Mouse (Mus musculus) 416B (cell line): Measurements from ENCODE around the gene Smim12.

Experiments
- DNase-seq: peaks from one replicate; pipeline ENCODE4 v3.0.0; 2011; ENCODE audit warnings: low read depth

The Smim12 gene

GRCm38 (mm10) chr4:127243552-127243951 is at the start of gene Smim12:
Gene Smim12 (plus strand): TSS chr4:127243784.
- DNase-seq: peak; percentile 98

- no peak for DNase-seq
Observed at GRCm38 (mm10) chr4:127194477-127195269, 48.9 kb upstream of the Smim12 start.

GRCm38 (mm10) chr4:127198609-127199008 is 45.0 kb upstream of the Smim12 start:
- DNase-seq: no peak

DNA sequence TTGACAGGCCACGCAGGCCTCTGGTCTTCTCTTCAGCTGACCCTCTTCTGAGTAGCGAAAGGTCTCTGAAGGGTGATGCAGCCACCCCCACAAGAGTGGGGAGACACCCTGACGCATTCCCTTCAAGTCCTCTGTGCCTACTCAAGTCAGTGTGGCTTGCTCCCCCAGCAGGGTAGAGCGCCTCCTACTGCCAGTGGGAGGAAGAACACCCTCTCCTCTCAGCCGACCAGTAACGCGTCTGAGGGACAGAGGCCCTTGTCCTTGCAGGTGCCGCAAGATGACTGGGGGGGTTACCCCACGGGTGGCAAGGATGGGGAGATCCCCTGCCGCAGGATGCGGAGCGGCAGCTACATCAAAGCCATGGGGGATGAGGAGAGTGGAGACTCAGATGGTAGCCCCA is 44.2 kb upstream of the Smim12 start:
- DNase-seq: peak; percentile 6

- DNase-seq: no peak
Observed at GRCm38 (mm10) chr4:127200164-127200722, 43.3 kb upstream of the Smim12 start.

DNA sequence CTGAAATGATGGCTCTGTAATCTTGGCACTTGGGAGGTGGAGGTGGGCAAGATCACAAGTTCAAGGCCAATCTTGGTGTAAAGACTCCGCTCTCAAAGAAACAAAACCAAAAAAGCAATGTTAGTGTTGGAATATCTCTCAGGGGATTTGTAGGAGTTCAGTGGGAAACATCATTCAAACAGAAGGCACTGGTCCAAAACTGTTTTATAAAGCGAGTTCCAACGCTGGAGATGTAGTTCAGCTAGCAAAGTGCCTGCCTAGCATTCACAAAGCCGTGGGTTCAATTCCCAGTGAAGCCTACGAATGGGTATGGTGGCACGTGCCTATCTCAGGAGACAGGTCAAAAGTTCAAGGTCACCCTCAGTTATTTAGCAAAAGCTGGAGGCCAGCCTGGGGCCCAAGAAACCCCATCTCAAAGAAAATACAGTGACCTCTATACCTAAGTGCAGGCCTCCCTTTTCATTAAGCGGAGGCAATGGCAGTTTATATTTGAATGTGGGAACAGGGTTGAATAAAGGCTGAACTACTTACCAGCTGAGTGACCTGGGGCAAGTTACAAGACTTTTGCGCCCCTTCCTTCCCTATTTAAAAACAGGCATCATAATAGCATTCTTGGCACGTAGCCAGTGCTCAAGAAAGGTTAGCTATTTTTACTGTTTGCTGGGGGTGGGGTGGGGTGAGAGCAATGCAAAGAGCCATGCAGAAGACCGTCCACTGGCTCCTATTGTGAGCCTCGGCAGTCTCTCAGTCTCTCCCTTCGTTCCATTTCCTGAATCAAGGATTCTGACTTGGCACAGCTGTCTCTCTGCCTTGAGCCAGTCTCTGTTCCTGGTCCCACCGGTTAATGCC is 42.6 kb upstream of the Smim12 start:
- peak; percentile 17 for DNase-seq

GRCm38 (mm10) chr4:127203081-127203480 is 40.5 kb upstream of the Smim12 start:
- DNase-seq: no peak

DNA sequence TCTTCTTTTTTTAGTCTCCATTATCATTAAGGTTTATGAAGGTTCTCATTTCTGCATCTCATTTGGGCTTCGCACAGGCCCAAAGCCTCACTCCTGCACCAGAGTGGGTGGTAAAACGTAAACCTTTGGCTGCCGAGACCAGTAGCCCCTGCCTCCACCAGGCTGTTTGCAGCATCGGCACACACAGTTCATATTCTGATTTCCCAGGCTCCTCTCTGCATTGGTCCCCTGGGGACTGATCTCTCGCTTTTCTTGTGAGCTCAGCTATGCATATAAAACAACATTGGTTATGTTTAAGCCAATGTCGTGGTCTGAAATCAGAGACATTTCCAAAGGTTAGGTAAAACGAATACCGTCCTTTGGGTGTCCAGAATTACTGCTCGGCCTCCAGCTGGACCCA is 32.3 kb upstream of the Smim12 start:
- DNase-seq: no peak

- no peak for DNase-seq
Observed at GRCm38 (mm10) chr4:127214510-127214909, 29.1 kb upstream of the Smim12 start.

DNA sequence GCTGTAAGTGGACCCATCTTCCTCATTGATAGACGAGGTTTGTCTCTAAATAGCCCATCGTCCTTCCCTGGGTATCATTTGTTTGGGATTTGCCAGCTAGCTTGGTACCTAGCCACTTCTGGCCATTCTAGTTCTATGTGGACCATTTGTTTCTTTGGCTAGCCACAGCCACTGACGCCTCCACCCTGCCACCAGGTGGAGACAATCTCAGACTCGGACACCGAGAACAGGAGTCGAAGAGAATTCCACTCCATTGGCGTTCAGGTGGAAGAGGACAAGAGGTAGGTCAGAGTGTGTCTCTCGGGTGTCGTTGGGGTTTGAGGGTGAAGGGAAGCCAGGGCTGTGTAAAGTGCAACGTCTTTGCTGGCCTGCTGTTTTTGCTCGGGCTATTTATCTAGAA is 28.5 kb upstream of the Smim12 start:
- DNase-seq: peak; percentile 3

GRCm38 (mm10) chr4:127215799-127216198 is 27.8 kb upstream of the Smim12 start:
- no peak for DNase-seq

DNA sequence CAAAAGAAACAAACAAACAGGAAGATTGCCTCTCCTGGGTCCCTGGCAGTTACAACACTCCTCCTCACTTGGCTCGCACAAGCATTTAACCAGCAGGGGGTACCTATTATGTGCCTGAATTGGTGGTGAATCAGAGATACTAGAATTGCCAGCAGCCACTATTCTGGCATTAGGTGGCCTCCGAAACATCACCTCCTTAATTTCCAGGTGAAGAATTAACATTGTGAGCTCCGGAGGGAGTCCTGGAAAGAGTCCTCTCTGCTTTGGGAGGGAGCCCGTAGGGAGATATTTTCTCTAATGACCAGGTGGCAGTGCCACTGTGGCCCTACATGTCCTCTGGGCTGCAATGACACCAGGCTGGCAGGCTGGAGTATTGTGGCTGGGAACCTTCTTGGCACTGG is 27.3 kb upstream of the Smim12 start:
- DNase-seq: no peak

GRCm38 (mm10) chr4:127217048-127217447 is 26.5 kb upstream of the Smim12 start:
- DNase-seq: no peak

- no peak for DNase-seq
Observed at GRCm38 (mm10) chr4:127223291-127223690, 20.3 kb upstream of the Smim12 start.

DNA sequence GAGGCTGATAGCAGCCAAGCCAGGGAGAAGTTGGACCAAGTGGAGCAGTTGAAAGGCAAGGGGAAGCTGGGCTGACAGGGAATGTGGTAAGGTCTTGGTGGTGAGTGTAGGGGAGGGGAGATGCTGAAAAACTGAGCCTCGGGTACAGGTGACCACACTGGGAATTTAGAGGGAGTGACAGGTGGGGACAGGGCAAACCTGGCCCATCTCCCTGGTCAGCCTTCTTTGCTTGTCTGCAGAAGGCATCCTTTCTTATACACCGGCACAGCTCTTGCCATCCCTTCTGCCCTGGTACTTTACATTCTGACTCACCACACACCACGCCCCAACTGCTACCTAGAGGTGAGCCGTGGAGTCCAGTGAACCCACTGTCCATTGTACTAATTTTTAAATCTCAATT is 19.8 kb upstream of the Smim12 start:
- DNase-seq: no peak

- DNase-seq: no peak
Observed at GRCm38 (mm10) chr4:127224444-127225100, 19.0 kb upstream of the Smim12 start.

DNA sequence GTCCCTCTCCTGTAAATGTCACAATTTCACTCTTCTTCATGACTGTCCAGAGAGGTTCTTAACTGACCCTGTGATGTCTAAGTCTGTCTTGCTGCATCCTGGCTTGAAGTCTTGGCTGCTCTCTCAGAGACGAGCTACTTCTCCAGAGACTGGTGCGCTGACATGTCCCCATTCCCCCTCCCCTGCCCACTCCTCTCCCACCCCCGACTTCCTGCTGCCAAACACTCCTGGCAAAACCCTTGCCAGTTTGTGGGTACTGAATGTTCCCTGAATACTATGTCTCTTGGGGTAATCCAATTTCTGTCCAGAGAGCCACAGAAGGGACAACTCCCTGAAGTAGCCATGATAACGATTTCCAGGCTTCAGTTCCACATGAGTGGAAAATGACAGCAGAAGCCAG is 17.5 kb upstream of the Smim12 start:
- no peak for DNase-seq

- no peak for DNase-seq
Observed at GRCm38 (mm10) chr4:127227051-127227673, 16.4 kb upstream of the Smim12 start.

DNA sequence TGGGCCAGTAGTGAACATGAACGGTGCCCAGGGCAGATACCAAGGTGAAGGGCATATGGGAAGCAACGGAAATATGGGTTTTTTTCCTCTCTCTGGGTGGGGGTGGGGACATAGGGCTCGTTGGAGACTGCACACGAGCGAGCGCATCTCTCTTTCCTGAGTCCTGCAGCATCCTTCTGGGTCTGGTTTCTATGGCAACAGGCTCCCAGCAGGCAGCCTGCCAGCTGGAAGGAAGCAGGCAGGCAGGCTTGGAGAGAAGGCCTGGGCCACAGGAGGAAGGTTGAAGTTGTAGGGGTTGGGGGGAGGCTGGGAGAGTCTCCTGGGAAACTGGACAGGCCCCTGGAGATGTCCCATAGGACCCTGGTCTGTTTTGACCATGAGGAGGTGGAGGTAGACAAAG is 11.6 kb upstream of the Smim12 start:
- DNase-seq: no peak

GRCm38 (mm10) chr4:127232551-127232950 is 11.0 kb upstream of the Smim12 start:
- DNase-seq: no peak

- no peak for DNase-seq
Observed at GRCm38 (mm10) chr4:127233416-127234125, 10.0 kb upstream of the Smim12 start.
